Mouse (Mus musculus) right cerebral cortex, postnatal 4 days (tissue): ENCODE results near the gene Kank3.

Experiments
- DNase-seq: peaks from one replicate; pipeline ENCODE4 v3.0.0-alpha.2; 2022

Gene Kank3

DNA sequence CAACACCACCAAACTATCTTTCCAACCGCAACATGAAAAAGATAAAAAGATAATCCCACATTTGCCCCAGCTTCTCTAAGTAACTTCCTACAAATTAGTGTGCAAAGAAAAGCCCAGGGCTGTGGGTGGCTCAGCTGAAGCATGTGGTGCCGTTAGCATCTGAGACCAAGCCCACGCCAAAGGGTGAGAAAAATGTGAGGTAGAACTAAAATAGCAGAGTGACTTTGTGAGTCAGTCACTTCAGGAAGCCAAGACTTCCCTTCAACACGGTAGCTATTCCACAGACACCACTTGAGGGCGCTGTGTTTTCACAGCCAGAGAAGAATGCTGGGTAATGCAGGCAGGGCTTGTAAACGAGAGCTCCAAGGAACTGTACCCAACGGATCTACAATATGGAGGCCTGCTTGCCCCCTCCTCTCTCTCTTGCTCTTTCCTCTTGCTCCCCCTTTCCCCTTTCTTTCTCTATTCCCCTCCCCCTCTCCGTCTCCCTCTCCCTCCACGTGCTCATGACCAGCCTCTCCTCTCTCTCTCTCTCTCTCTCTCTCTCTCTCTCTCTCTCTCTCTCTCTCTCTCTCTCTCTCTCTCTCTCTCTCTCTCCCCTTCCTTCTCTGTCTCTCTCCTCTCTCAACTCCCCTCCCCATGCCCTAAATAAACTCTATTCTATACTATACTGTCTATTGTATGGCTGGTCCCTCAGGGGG lies 55.2 kb downstream of the Kank3 start:
- peak; percentile 11 for DNase-seq
